Mouse (Mus musculus) neural tube, embryonic 12.5 days (tissue): ENCODE measurements around the gene Ate1. TPM values are rescaled to one million over a fixed set of nuclear protein-coding genes. Genes with fewer than 3 reads are reported as not detected.

Experiments used
- ATAC-seq: fragments of 200-750 bp; cut with Nextera tagmentation; 2 replicates; pipeline ENCODE4 v1.8.0; 2017; ENCODE audit warnings: low read depth, mild to moderate bottlenecking, moderate TSS enrichment, moderate library complexity; ENCODE audit not compliant: low FRiP score
- H3K27ac ChIP-seq: fragments of 300-500 bp; sonication (generic); 2 replicates; pipeline ENCODE4 v1.5.1; 2016
- H3K27me3 ChIP-seq: fragments of 300-500 bp; sonication (generic); replicated peaks from 2 replicates; pipeline ENCODE4 v1.6.1; 2016; ENCODE audit warnings: mild to moderate bottlenecking
- H3K36me3 ChIP-seq: fragments of 300-500 bp; sonication (generic); 2 replicates; pipeline ENCODE4 v1.6.1; 2016; ENCODE audit warnings: mild to moderate bottlenecking
- H3K4me1 ChIP-seq: fragments of 300-500 bp; sonication (generic); 2 replicates; pipeline ENCODE4 v1.6.1; 2016
- H3K4me2 ChIP-seq: fragments of 300-500 bp; sonication (generic); replicated peaks from 2 replicates; pipeline ENCODE4 v1.6.1; 2016; ENCODE audit warnings: mild to moderate bottlenecking
- H3K4me3 ChIP-seq: fragments of 300-500 bp; sonication (generic); 2 replicates; pipeline ENCODE4 v1.5.1; 2016
- H3K9ac ChIP-seq: fragments of 300-500 bp; sonication (generic); 2 replicates; pipeline ENCODE4 v1.6.1; 2016; ENCODE audit warnings: mild to moderate bottlenecking
- H3K9me3 ChIP-seq: fragments of 300-500 bp; sonication (generic); 2 replicates; pipeline ENCODE4 v1.6.1; 2016; ENCODE audit warnings: mild to moderate bottlenecking
- WGBS: fragments of 180-500 bp; shearing (Covaris S2); methylation state at CpG from one replicate; pipeline ENCODE4 v1.1.7; 2016; 5-methylcytosine and 5-hydroxymethylcytosine counted together
- polyA plus RNA-seq: library from polyadenylated mRNA; unstranded; fragments of >200 nt; fragmentation: Nextera tagmentation; extraction: Ambion mirVana; gene quantifications from 2 replicates; pipeline ENCODE4 v1.2.1, GENCODE M21; 2016

The Ate1 gene
- polyA plus RNA-seq, 1 experiment from 2014 or later, result 62.7 TPM

GRCm38 (mm10) chr7:130385732-130386294 is 134.4 kb downstream of the Ate1 start:
- ATAC-seq, result 0 out of 2 replicates have a peak, but pooled peaks have one; percentile 25
- Histone ChIP-seq H3K4me3 (no peak overlapping the region), H3K36me3 (peaks cover 6% of the 10 kb centered on the region; the same call in 1 of the 2 replicates), H3K9me3 (peaks cover 5% of the 10 kb centered on the region; the same call in 1 of the 2 replicates), H3K27ac (no peak overlapping the region), H3K4me2 (no peak overlapping the region), H3K4me1 (peaks cover 15% of the 10 kb centered on the region; the same call in 1 of the 2 replicates), H3K27me3 (no peaks in the 10 kb centered on the region), H3K9ac (no peak overlapping the region)
- WGBS, result 46% methylated on average over 8 of the region's 8 CpGs

GRCm38 (mm10) chr7:130382126-130382525 is 138.0 kb downstream of the Ate1 start:
- WGBS, result 87% methylated on average over 13 of the region's 13 CpGs

GRCm38 (mm10) chr7:130381387-130381951 is 138.7 kb downstream of the Ate1 start:
- H3K27me3 ChIP-seq, result no peaks in the 10 kb centered on the region
- peaks cover 5% of the 10 kb centered on the region; the same call in 1 of the 2 replicates for H3K9me3 ChIP-seq
- peak; percentile 56; the same call in 1 of the 2 replicates for ATAC-seq
- no peaks in the 10 kb centered on the region; the same call in 1 of the 2 replicates for H3K36me3 ChIP-seq
- 48% methylated on average over 8 of the region's 8 CpGs for WGBS
- H3K27ac ChIP-seq, result no peak overlapping the region
- H3K9ac ChIP-seq, result no peak overlapping the region
- H3K4me2 ChIP-seq, result no peak overlapping the region
- H3K4me3 ChIP-seq, result no peak overlapping the region
- peaks cover 15% of the 10 kb centered on the region; the same call in 1 of the 2 replicates for H3K4me1 ChIP-seq

More at GRCm38 (mm10) chr7:130382126-130382525, 138.0 kb downstream of the Ate1 start:
- ATAC-seq, result no peak
- Histone ChIP-seq H3K9me3 (peaks cover 5% of the 10 kb centered on the region; the same call in 1 of the 2 replicates), H3K4me2 (no peak overlapping the region), H3K27me3 (no peaks in the 10 kb centered on the region), H3K36me3 (no peaks in the 10 kb centered on the region; the same call in 1 of the 2 replicates), H3K27ac (no peak overlapping the region), H3K9ac (no peak overlapping the region), H3K4me3 (no peak overlapping the region), H3K4me1 (peaks cover 15% of the 10 kb centered on the region; the same call in 1 of the 2 replicates)

- no peak overlapping the region for H3K9ac ChIP-seq
- H3K36me3 ChIP-seq, result no peaks in the 10 kb centered on the region; the same call in 1 of the 2 replicates
- peaks cover 15% of the 10 kb centered on the region; the same call in 1 of the 2 replicates for H3K4me1 ChIP-seq
- 79% methylated on average over 8 of the region's 8 CpGs for WGBS
- peaks cover 5% of the 10 kb centered on the region; the same call in 1 of the 2 replicates for H3K9me3 ChIP-seq
- H3K27me3 ChIP-seq, result no peaks in the 10 kb centered on the region
- H3K4me2 ChIP-seq, result no peak overlapping the region
- ATAC-seq, result no peak
- no peak overlapping the region for H3K27ac ChIP-seq
- H3K4me3 ChIP-seq, result no peak overlapping the region
These were observed 139.3 kb downstream of the Ate1 start for GRCm38 (mm10) chr7:130380769-130381355.

- H3K4me3 ChIP-seq, result no peak overlapping the region
- no peaks in the 10 kb centered on the region; the same call in 1 of the 2 replicates for H3K36me3 ChIP-seq
- H3K27me3 ChIP-seq, result no peaks in the 10 kb centered on the region
- H3K9ac ChIP-seq, result no peak overlapping the region
- ATAC-seq, result no peak
- no peak overlapping the region for H3K4me2 ChIP-seq
- no peak overlapping the region for H3K27ac ChIP-seq
- WGBS, result 91% methylated on average over 7 of the region's 7 CpGs
- H3K9me3 ChIP-seq, result peaks cover 5% of the 10 kb centered on the region; the same call in 1 of the 2 replicates
- peaks cover 10% of the 10 kb centered on the region; the same call in 1 of the 2 replicates for H3K4me1 ChIP-seq
These were observed 139.8 kb downstream of the Ate1 start for GRCm38 (mm10) chr7:130380367-130380766.

GRCm38 (mm10) chr7:130379886-130380285 is 140.3 kb downstream of the Ate1 start:
- Histone ChIP-seq H3K27me3 (no peaks in the 10 kb centered on the region), H3K4me2 (no peak overlapping the region), H3K27ac (no peak overlapping the region), H3K4me3 (no peak overlapping the region), H3K4me1 (0 out of 2 replicates have a peak, but pooled peaks cover 8% of the 10 kb centered on the region), H3K9me3 (peaks cover 5% of the 10 kb centered on the region; the same call in 1 of the 2 replicates), H3K9ac (no peak overlapping the region), H3K36me3 (no peaks in the 10 kb centered on the region; the same call in 1 of the 2 replicates)
- ATAC-seq, result no peak
- WGBS, result 86% methylated on average over 5 of the region's 5 CpGs

- no peaks in the 10 kb centered on the region; the same call in 1 of the 2 replicates for H3K36me3 ChIP-seq
- no peak overlapping the region for H3K27ac ChIP-seq
- no peak for ATAC-seq
- no peak overlapping the region for H3K9ac ChIP-seq
- 0 out of 2 replicates have a peak, but pooled peaks cover 8% of the 10 kb centered on the region for H3K4me1 ChIP-seq
- H3K4me3 ChIP-seq, result no peak overlapping the region
- WGBS, result 94% methylated on average over 3 of the region's 3 CpGs
- peaks cover 5% of the 10 kb centered on the region; the same call in 1 of the 2 replicates for H3K9me3 ChIP-seq
- no peak overlapping the region for H3K4me2 ChIP-seq
- H3K27me3 ChIP-seq, result no peaks in the 10 kb centered on the region
These were observed 141.9 kb downstream of the Ate1 start for GRCm38 (mm10) chr7:130378308-130378707.

- Histone ChIP-seq H3K36me3 (no peaks in the 10 kb centered on the region), H3K4me1 (peaks cover 12% of the 10 kb centered on the region; the same call in 1 of the 2 replicates), H3K4me2 (no peak overlapping the region), H3K27ac (no peak overlapping the region), H3K27me3 (no peaks in the 10 kb centered on the region), H3K4me3 (no peak overlapping the region), H3K9ac (no peak overlapping the region), H3K9me3 (peaks cover 4% of the 10 kb centered on the region; the same call in 1 of the 2 replicates)
- 81% methylated on average over 9 of the region's 9 CpGs for WGBS
- no peak for ATAC-seq
These were observed 145.9 kb downstream of the Ate1 start for GRCm38 (mm10) chr7:130374311-130374710.

- no peak overlapping the region for H3K4me3 ChIP-seq
- no peaks in the 10 kb centered on the region for H3K27me3 ChIP-seq
- no peak overlapping the region for H3K27ac ChIP-seq
- peaks cover 37% of the 10 kb centered on the region for H3K4me1 ChIP-seq
- 25% methylated on average over 24 of the region's 24 CpGs for WGBS
- ATAC-seq, result peak; percentile 79
- H3K9me3 ChIP-seq, result peaks cover 14% of the 10 kb centered on the region; the same call in 1 of the 2 replicates
- no peaks in the 10 kb centered on the region for H3K36me3 ChIP-seq
- peak overlapping the region; percentile 51 for H3K4me2 ChIP-seq
- H3K9ac ChIP-seq, result no peak overlapping the region; the same call in 1 of the 2 replicates
These were observed 151.1 kb downstream of the Ate1 start for GRCm38 (mm10) chr7:130368827-130369641.

GRCm38 (mm10) chr7:130368036-130368826 is 151.9 kb downstream of the Ate1 start:
- peaks cover 14% of the 10 kb centered on the region; the same call in 1 of the 2 replicates for H3K9me3 ChIP-seq
- no peaks in the 10 kb centered on the region for H3K27me3 ChIP-seq
- peak overlapping the region; percentile 51 for H3K4me2 ChIP-seq
- H3K9ac ChIP-seq, result no peak overlapping the region; the same call in 1 of the 2 replicates
- H3K36me3 ChIP-seq, result no peaks in the 10 kb centered on the region
- H3K4me3 ChIP-seq, result no peak overlapping the region
- peak; percentile 12; the same call in 1 of the 2 replicates for ATAC-seq
- H3K4me1 ChIP-seq, result peaks cover 37% of the 10 kb centered on the region
- no peak overlapping the region for H3K27ac ChIP-seq
- WGBS, result 12% methylated on average over 13 of the region's 13 CpGs
